Mouse (Mus musculus): ENCODE measurements around the gene Prr19. TPM values are rescaled to one million over a fixed set of nuclear protein-coding genes. Genes with fewer than 3 reads are reported as not detected.

Prr19 gene
- total RNA-seq, 1 experiment: 4.3 TPM

DNA sequence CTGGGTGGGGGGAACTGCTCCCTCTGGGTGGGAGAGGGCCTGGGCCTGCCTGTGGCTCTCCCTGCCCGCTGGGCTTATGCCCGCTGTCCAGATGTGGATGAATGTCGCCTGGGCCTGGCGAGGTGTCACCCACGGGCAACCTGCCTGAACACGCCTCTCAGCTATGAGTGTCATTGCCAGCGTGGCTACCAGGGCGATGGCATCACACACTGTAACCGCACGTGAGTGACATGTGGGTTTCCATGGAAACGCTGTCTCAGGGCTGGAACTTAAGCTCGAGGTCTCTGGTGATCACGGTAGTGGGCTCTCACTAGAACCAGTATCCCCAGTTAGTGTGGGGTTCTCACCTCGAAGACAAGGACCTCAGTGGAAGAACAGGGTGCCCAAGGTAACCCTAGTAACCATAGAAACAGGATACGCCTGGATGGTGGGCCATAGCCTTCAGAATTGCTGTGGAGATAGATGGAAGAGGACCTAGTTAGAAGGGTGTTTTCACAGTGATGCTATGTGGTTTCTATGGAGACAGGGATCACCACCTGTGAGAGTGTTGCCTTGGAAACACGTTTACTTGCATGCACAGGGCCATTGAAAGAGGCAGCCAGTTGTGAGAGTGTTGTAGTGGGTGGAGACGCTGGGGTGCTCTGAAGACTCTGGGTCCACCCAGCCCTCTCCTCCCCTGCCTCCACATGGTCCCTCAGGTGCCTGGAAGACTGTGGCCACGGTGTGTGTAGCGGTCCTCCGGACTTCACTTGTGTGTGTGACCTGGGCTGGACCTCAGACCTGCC lies 40.0 kb downstream of the Prr19 start:
- no peak for TF ChIP-seq MAFK (IDR thresholded peaks at IDR 0.05; ENCODE audit: insufficient read depth, low read depth, low read length)
- no peak for TF ChIP-seq ZNF384 (IDR thresholded peaks at IDR 0.05; ENCODE audit: low read depth, low read length)
- no peak for TF ChIP-seq HCFC1 (IDR thresholded peaks at IDR 0.05; ENCODE audit: borderline replicate concordance, insufficient read depth, low read length)
- no peak overlapping the region for H3K9ac ChIP-seq (ENCODE audit: insufficient read depth, low read depth, low read length, poor library complexity, severe bottlenecking)
- in situ Hi-C loops (cut with MboI; ENCODE audit: low sequenced_read_pairs in 2 of 2, unreplicated experiment in 2 of 2): no loop called here
- peaks cover 0 to 10% of the 10 kb centered on the region in 2 experiments; a peak in 2 of 4 replicates for H3K4me1 ChIP-seq (ENCODE audit: control insufficient read depth in 2 of 2, insufficient read depth in 2 of 2, low read length in 2 of 2, poor library complexity in 1 of 2)
- peaks cover 6% of the 10 kb centered on the region; the same call in 1 of the 2 replicates for H3K36me3 ChIP-seq (ENCODE audit: control insufficient read depth, insufficient read depth, low read length, poor library complexity, severe bottlenecking)
- H3K27ac ChIP-seq (ENCODE audit: insufficient read depth, low read depth, low read length, poor library complexity, severe bottlenecking): no peak overlapping the region
- no peaks in the 10 kb centered on the region for H3K9me3 ChIP-seq (ENCODE audit: control insufficient read depth, insufficient read depth, low read depth, low read length)
- no peak for DNase-seq (ENCODE audit: low read depth, low spot score)
- H3K4me3 ChIP-seq (ENCODE audit: insufficient read depth in 1 of 2, low read depth in 1 of 2, low read length in 2 of 2, poor library complexity in 1 of 2, severe bottlenecking in 1 of 2): no peak overlapping the region

- in situ Hi-C loops (cut with MboI; ENCODE audit: low sequenced_read_pairs in 2 of 2, unreplicated experiment in 2 of 2): no loop called here
- H3K27ac ChIP-seq (ENCODE audit: insufficient read depth, low read depth, low read length, poor library complexity, severe bottlenecking): no peak overlapping the region
- H3K9ac ChIP-seq (ENCODE audit: insufficient read depth, low read depth, low read length, poor library complexity, severe bottlenecking): no peak overlapping the region
- no peaks in the 10 kb centered on the region for H3K9me3 ChIP-seq (ENCODE audit: control insufficient read depth, insufficient read depth, low read depth, low read length)
- TF ChIP-seq ZNF384 (IDR thresholded peaks at IDR 0.05; ENCODE audit: low read depth, low read length): no peak
- no peak for TF ChIP-seq HCFC1 (IDR thresholded peaks at IDR 0.05; ENCODE audit: borderline replicate concordance, insufficient read depth, low read length)
- no peak for TF ChIP-seq CHD2 (IDR thresholded peaks at IDR 0.05; ENCODE audit: low read depth, low read length)
- no peak overlapping the region for H3K4me3 ChIP-seq (ENCODE audit: insufficient read depth in 1 of 2, low read depth in 1 of 2, low read length in 2 of 2, poor library complexity in 1 of 2, severe bottlenecking in 1 of 2)
- DNase-seq (ENCODE audit: low read depth, low spot score): no peak
- H3K4me1 ChIP-seq (ENCODE audit: control insufficient read depth in 2 of 2, insufficient read depth in 2 of 2, low read length in 2 of 2, poor library complexity in 1 of 2): peaks cover 0 to 11% of the 10 kb centered on the region in 2 experiments; a peak in 2 of 4 replicates
- H3K36me3 ChIP-seq (ENCODE audit: control insufficient read depth, insufficient read depth, low read length, poor library complexity, severe bottlenecking): peaks cover 23% of the 10 kb centered on the region; the same call in 1 of the 2 replicates
Observed at GRCm38 (mm10) chr7:25348861-25349260, 47.6 kb downstream of the Prr19 start.

Other genes with a start within 250 kb of the Prr19 start
- gene Grik5, start 229.1 kb upstream of the Prr19 start, total RNA-seq (2012; rRNA removed): 10.0 and 10.7 TPM in 2 replicates
- 15.1 and 18.9 TPM in 2 replicates for gene Zfp574, start 228.8 kb upstream of the Prr19 start, total RNA-seq (2012; rRNA removed)
- 2.4 and 2.9 TPM in 2 replicates for gene Pou2f2, start 121.7 kb upstream of the Prr19 start, total RNA-seq (2012; rRNA removed)
- gene Dedd2, start 80.8 kb upstream of the Prr19 start, total RNA-seq (2012; rRNA removed): 22.8 and 31.3 TPM in 2 replicates
- gene Zfp526, start 80.0 kb upstream of the Prr19 start, total RNA-seq (2012; rRNA removed): 5.0 and 5.2 TPM in 2 replicates
- gene Gsk3a, start 63.6 kb upstream of the Prr19 start, total RNA-seq (2012; rRNA removed): 38.2 and 38.5 TPM in 2 replicates
- gene Erf, start 50.6 kb upstream of the Prr19 start, total RNA-seq (2012; rRNA removed): 82.2 and 87.1 TPM in 2 replicates
- gene Cic, start 33.7 kb upstream of the Prr19 start, total RNA-seq (2012; rRNA removed): 68.4 and 72.4 TPM in 2 replicates
- gene Pafah1b3, start 3.4 kb upstream of the Prr19 start, total RNA-seq (2012; rRNA removed): 76.5 and 83.2 TPM in 2 replicates
- gene Tmem145, start 4.7 kb downstream of the Prr19 start, total RNA-seq (2012; rRNA removed): 1.2 and 1.7 TPM in 2 replicates
- gene Megf8, start 15.8 kb downstream of the Prr19 start, total RNA-seq (2012; rRNA removed): 47.5 and 69.9 TPM in 2 replicates
- gene Cnfn, start 68.3 kb downstream of the Prr19 start, total RNA-seq (2012; rRNA removed): not detected in 2 replicates
- 3.8 and 4.7 TPM in 2 replicates for gene Lipe, start 97.3 kb downstream of the Prr19 start, total RNA-seq (2012; rRNA removed)
- 0.31 TPM in 1 of 2 replicates, not detected in the other for gene Cxcl17, start 111.5 kb downstream of the Prr19 start, total RNA-seq (2012; rRNA removed)
- 5.6 and 16.0 TPM in 2 replicates for gene Ceacam1, start 176.2 kb downstream of the Prr19 start, total RNA-seq (2012; rRNA removed)
- gene Ceacam2, start 238.4 kb downstream of the Prr19 start, total RNA-seq (2012; rRNA removed): 0.31 and 0.53 TPM in 2 replicates